Mouse (Mus musculus) neural tube, embryonic 12.5 days (tissue): Measurements from ENCODE around the gene Thy1. TPM values are rescaled to one million over a fixed set of nuclear protein-coding genes. Genes with fewer than 3 reads are reported as not detected.

Experiments used
- ATAC-seq: fragments of 200-750 bp; cut with Nextera tagmentation; 2 replicates; pipeline ENCODE4 v1.8.0; 2017; ENCODE audit warnings: low read depth, mild to moderate bottlenecking, moderate TSS enrichment, moderate library complexity; ENCODE audit not compliant: low FRiP score
- H3K27ac ChIP-seq: fragments of 300-500 bp; sonication (generic); 2 replicates; pipeline ENCODE4 v1.5.1; 2016
- H3K27me3 ChIP-seq: fragments of 300-500 bp; sonication (generic); replicated peaks from 2 replicates; pipeline ENCODE4 v1.6.1; 2016; ENCODE audit warnings: mild to moderate bottlenecking
- H3K36me3 ChIP-seq: fragments of 300-500 bp; sonication (generic); 2 replicates; pipeline ENCODE4 v1.6.1; 2016; ENCODE audit warnings: mild to moderate bottlenecking
- H3K4me1 ChIP-seq: fragments of 300-500 bp; sonication (generic); 2 replicates; pipeline ENCODE4 v1.6.1; 2016
- H3K4me2 ChIP-seq: fragments of 300-500 bp; sonication (generic); replicated peaks from 2 replicates; pipeline ENCODE4 v1.6.1; 2016; ENCODE audit warnings: mild to moderate bottlenecking
- H3K4me3 ChIP-seq: fragments of 300-500 bp; sonication (generic); 2 replicates; pipeline ENCODE4 v1.5.1; 2016
- H3K9ac ChIP-seq: fragments of 300-500 bp; sonication (generic); 2 replicates; pipeline ENCODE4 v1.6.1; 2016; ENCODE audit warnings: mild to moderate bottlenecking
- H3K9me3 ChIP-seq: fragments of 300-500 bp; sonication (generic); 2 replicates; pipeline ENCODE4 v1.6.1; 2016; ENCODE audit warnings: mild to moderate bottlenecking
- WGBS: fragments of 180-500 bp; shearing (Covaris S2); methylation state at CpG from one replicate; pipeline ENCODE4 v1.1.7; 2016; 5-methylcytosine and 5-hydroxymethylcytosine counted together
- polyA plus RNA-seq: library from polyadenylated mRNA; unstranded; fragments of >200 nt; fragmentation: Nextera tagmentation; extraction: Ambion mirVana; gene quantifications from 2 replicates; pipeline ENCODE4 v1.2.1, GENCODE M21; 2016

The Thy1 gene
- polyA plus RNA-seq, 1 experiment from 2014 or later: 0.91 TPM

GRCm38 (mm10) chr9:44081581-44081980 lies 38.4 kb downstream of the Thy1 start:
- no peaks in the 10 kb centered on the region for H3K36me3 ChIP-seq
- H3K9ac ChIP-seq: no peak overlapping the region
- peaks cover 31% of the 10 kb centered on the region for H3K4me1 ChIP-seq
- WGBS: 66% methylated on average over 5 of the region's 5 CpGs
- no peak overlapping the region for H3K27ac ChIP-seq
- ATAC-seq: no peak
- no peak overlapping the region for H3K4me2 ChIP-seq
- H3K4me3 ChIP-seq: no peak overlapping the region
- no peaks in the 10 kb centered on the region for H3K9me3 ChIP-seq
- peaks cover 35% of the 10 kb centered on the region for H3K27me3 ChIP-seq

GRCm38 (mm10) chr9:44082266-44082665 lies 39.1 kb downstream of the Thy1 start:
- ATAC-seq: no peak
- H3K4me1 ChIP-seq: peaks cover 30% of the 10 kb centered on the region
- H3K27me3 ChIP-seq: peaks cover 40% of the 10 kb centered on the region
- H3K9me3 ChIP-seq: no peaks in the 10 kb centered on the region
- no peaks in the 10 kb centered on the region for H3K36me3 ChIP-seq
- H3K4me2 ChIP-seq: no peak overlapping the region
- no peak overlapping the region for H3K9ac ChIP-seq
- WGBS: 93% methylated on average over 5 of the region's 5 CpGs
- no peak overlapping the region for H3K4me3 ChIP-seq
- H3K27ac ChIP-seq: no peak overlapping the region

DNA sequence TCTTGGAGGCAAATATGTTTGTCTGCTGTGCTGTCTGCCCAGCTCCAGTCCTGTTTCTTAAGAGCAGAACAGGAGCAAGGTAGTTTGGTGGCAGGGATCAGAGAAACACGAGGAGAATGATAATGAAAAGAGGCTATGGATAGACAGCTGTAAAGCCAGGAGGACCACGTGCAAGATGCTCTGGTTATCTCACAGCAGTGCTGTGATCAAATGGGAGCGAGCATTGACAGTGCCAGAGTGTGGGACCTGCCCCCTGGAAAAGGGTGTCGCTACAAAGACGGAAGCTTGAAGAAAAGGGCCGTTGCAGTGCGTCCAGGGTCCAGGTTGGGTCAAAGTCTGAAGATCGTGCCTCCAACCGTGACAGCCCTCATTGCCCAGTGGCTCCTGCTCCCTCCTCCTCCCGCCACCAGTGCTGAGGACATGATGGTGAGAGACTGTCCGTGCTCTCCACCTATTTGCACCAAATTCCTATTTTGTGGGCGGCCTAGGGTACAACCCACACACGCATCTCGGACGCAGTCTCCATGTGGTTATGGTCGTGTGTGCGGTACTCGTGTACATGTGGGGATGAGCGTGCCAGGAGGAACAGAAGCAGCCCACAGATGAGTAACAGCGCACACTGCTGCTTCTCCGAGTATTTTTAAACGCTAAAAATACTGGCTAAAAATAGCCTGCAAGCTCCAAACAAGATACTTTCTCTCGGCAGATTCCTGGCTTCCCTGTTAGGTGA lies 40.4 kb downstream of the Thy1 start:
- peak overlapping the region; percentile 61; the same call in 1 of the 2 replicates for H3K4me3 ChIP-seq
- no peaks in the 10 kb centered on the region for H3K36me3 ChIP-seq
- H3K27ac ChIP-seq: no peak overlapping the region
- 8% methylated on average over 23 of the region's 23 CpGs for WGBS
- H3K9me3 ChIP-seq: no peaks in the 10 kb centered on the region
- H3K4me1 ChIP-seq: peaks cover 35% of the 10 kb centered on the region
- H3K9ac ChIP-seq: no peak overlapping the region
- ATAC-seq: no peak
- peak overlapping the region; percentile 99 for H3K4me2 ChIP-seq
- H3K27me3 ChIP-seq: peaks cover 49% of the 10 kb centered on the region

DNA sequence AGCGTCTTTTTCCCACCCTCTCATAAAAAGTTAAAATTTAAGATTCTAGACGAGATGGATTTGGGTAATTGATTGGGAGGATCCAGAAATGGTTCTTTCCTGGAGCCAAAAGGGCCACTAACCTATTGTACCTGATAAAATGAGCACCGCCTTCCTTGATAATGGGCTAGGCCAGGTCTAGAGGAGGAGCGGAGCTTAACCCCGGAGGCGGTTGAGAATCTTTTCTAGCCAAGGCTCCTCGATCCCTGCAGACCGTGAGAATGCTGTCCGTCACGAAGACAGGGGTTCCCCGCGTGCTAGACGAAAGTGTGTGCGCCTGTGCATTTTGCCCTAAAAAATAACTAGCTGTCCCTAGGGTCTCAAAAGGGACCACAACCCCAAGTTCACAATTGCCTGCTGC lies 41.1 kb downstream of the Thy1 start:
- Histone ChIP-seq H3K9me3 (no peaks in the 10 kb centered on the region), H3K36me3 (no peaks in the 10 kb centered on the region), H3K4me2 (peak overlapping the region; percentile 99), H3K4me3 (peak overlapping the region; percentile 61), H3K27ac (no peak overlapping the region), H3K27me3 (peaks cover 49% of the 10 kb centered on the region), H3K4me1 (peaks cover 28% of the 10 kb centered on the region), H3K9ac (peak overlapping the region; percentile 67)
- ATAC-seq: peak; percentile 39; the same call in 1 of the 2 replicates
- 2% methylated on average over 14 of the region's 14 CpGs for WGBS

DNA sequence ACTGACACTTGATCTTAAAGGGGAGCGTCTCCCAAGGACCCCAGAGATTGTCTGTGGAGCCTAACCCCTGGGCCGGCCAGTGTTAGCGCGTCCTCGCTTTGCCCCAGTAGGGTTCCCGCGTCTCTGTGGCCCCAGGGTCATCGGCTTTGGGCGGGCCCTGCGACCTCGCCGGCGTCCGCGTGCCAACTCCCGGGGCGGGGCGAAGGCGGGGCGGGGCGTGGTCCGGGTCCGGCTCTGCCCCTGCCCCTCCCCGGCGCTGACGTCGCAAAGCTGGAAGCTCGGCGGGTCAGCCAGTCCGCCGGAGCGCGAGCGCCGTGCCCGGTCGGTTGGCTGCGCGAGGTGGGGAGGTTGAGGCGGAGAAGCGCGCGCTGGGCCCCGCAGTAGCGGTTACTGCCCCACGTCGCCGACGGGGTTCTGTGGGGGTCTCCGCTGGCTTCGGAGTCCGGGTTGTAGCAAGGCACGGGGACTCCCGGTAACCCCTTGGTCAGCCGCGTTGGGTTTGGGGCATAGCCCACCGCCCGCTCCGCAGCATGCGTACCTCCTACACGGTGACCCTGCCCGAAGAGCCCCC lies 41.6 kb downstream of the Thy1 start:
- Histone ChIP-seq H3K36me3 (no peaks in the 10 kb centered on the region), H3K4me2 (peak overlapping the region; percentile 99), H3K27ac (no peak overlapping the region), H3K9me3 (no peaks in the 10 kb centered on the region), H3K27me3 (peaks cover 49% of the 10 kb centered on the region), H3K4me1 (peaks cover 27% of the 10 kb centered on the region), H3K4me3 (peak overlapping the region; percentile 61), H3K9ac (peak overlapping the region; percentile 67)
- under 1% methylated on average over 62 of the region's 62 CpGs for WGBS
- ATAC-seq: peak; percentile 68

GRCm38 (mm10) chr9:44085276-44085675 lies 42.1 kb downstream of the Thy1 start:
- Histone ChIP-seq H3K9ac (peak overlapping the region; percentile 67), H3K4me3 (peak overlapping the region; percentile 61), H3K27me3 (peaks cover 49% of the 10 kb centered on the region), H3K36me3 (no peaks in the 10 kb centered on the region), H3K27ac (no peak overlapping the region), H3K4me1 (peaks cover 27% of the 10 kb centered on the region), H3K4me2 (peak overlapping the region; percentile 99), H3K9me3 (no peaks in the 10 kb centered on the region)
- ATAC-seq: no peak
- 3% methylated on average over 10 of the region's 10 CpGs for WGBS

GRCm38 (mm10) chr9:44085741-44086665 lies 42.8 kb downstream of the Thy1 start:
- Histone ChIP-seq H3K27me3 (peaks cover 49% of the 10 kb centered on the region), H3K4me3 (no peak overlapping the region), H3K9me3 (no peaks in the 10 kb centered on the region), H3K9ac (0 out of 2 replicates have a peak overlapping the region, but pooled peaks have one; percentile 67), H3K4me1 (peaks cover 27% of the 10 kb centered on the region), H3K36me3 (0 out of 2 replicates have a peak, but pooled peaks cover under 1% of the 10 kb centered on the region), H3K27ac (no peak overlapping the region), H3K4me2 (peak overlapping the region; percentile 99)
- ATAC-seq: no peak
- WGBS: 68% methylated on average over 15 of the region's 15 CpGs

DNA sequence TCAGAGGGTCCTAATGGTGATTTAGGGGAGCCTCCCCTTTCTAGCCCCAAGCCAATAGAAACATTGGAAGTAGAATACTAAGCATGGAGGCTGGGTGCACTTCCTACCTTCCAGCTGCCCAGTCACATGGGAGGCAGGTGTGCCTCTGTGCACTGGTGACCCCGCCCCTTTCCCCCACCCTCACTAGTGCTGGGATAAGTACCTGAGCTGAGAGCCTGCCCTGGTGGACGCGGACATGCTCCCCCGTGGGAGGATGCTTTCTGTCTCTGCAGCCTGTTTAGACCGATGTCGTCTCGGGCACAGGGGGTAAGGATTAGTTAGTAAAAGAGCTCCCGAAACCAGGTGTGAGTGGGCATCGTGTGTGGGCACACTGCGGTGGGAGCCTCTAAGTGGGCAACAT lies 43.8 kb downstream of the Thy1 start:
- Histone ChIP-seq H3K36me3 (peaks cover 6% of the 10 kb centered on the region; the same call in 1 of the 2 replicates), H3K4me3 (no peak overlapping the region), H3K27ac (no peak overlapping the region), H3K4me1 (peaks cover 27% of the 10 kb centered on the region), H3K9me3 (no peaks in the 10 kb centered on the region), H3K27me3 (peaks cover 48% of the 10 kb centered on the region), H3K4me2 (no peak overlapping the region), H3K9ac (no peak overlapping the region)
- no peak for ATAC-seq
- WGBS: 43% methylated on average over 10 of the region's 10 CpGs

- ATAC-seq: no peak
- Histone ChIP-seq H3K36me3 (peaks cover 9% of the 10 kb centered on the region; the same call in 1 of the 2 replicates), H3K4me2 (no peak overlapping the region), H3K9me3 (no peaks in the 10 kb centered on the region), H3K27ac (no peak overlapping the region), H3K27me3 (peaks cover 47% of the 10 kb centered on the region), H3K4me3 (no peak overlapping the region), H3K4me1 (peaks cover 27% of the 10 kb centered on the region), H3K9ac (no peak overlapping the region)
- WGBS: 13% methylated on average over 15 of the region's 15 CpGs
Measured at GRCm38 (mm10) chr9:44087761-44088455, 44.7 kb downstream of the Thy1 start.

DNA sequence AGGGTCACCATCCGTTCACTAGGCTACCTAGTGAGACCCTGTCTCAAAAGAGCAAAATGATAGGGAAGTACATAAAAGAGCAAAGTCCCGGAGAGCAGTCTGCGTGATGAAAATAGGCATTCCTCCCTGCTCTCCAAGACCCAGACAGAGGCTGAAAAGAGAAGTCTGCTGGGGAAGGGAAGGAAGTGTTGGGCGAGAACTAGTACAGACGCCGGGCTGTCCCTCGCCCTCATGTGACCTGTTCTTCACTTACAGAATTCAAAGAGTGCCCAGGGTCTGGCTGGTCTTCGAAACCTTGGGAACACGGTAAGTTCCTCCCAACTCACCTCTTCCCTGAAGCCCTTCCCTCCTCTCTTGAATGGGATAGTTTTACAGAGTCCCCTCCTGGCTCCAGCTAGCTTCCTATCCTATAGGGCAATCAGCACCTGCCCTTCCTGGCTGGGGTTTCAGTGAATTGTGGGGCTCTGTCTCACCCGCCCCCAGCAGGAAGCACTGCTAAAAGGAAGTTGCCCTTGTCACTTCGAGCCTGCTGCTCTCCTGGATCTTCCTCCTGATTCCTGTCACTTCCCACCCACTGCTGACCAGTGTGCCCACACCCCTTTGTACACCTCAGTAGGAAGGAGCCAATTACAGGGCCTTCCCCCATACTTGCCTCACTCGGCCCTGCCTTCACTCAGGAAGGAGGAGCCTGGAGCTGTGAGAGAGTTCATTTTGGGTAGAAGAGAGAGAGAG lies 45.9 kb downstream of the Thy1 start:
- no peak overlapping the region for H3K4me3 ChIP-seq
- peaks cover 23% of the 10 kb centered on the region for H3K4me1 ChIP-seq
- peaks cover 35% of the 10 kb centered on the region for H3K27me3 ChIP-seq
- no peaks in the 10 kb centered on the region for H3K9me3 ChIP-seq
- ATAC-seq: no peak
- H3K4me2 ChIP-seq: no peak overlapping the region
- no peak overlapping the region for H3K9ac ChIP-seq
- H3K36me3 ChIP-seq: peaks cover 9% of the 10 kb centered on the region; the same call in 1 of the 2 replicates
- no peak overlapping the region for H3K27ac ChIP-seq
- WGBS: 64% methylated on average over 12 of the region's 12 CpGs
